Mouse (Mus musculus): ENCODE data around the gene Pak1ip1. TPM values are rescaled to one million over a fixed set of nuclear protein-coding genes. Genes with fewer than 3 reads are reported as not detected.

Gene Pak1ip1
- polyA plus RNA-seq, 1 experiment, result 60.2 TPM

DNA sequence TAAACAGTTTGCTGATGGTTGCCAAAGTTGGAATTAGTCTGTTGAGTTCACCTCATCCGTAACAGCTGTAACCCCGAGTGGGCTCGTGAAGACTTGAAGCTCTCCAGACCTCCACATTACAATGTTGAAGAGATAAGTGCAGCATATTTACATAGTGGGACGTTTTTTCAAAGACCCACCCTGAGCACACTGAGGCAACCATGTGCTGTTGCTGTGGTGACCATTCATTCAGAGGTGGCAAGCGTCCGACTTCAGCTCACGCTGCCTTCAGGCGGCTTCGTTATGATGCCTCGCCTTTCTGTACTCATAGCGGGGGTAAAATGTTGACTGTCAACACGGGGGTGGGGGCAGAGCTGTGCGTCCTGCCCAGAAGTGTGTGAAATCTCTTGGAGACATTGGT lies 21.3 kb downstream of the Pak1ip1 start:
- no peak for DNase-seq
- peaks cover 5% of the 10 kb centered on the region for H3K4me1 ChIP-seq (replicated peaks; ENCODE audit: control insufficient read depth, insufficient read depth, low read length)
- no peak overlapping the region for H3K4me3 ChIP-seq (ENCODE audit: control insufficient read depth, insufficient read depth, low read length)
- H3K27me3 ChIP-seq (ENCODE audit: control insufficient read depth, insufficient read depth, low read length), result no peaks in the 10 kb centered on the region
- peaks cover 12% of the 10 kb centered on the region for H3K36me3 ChIP-seq (ENCODE audit: control insufficient read depth, insufficient read depth, low read length)
- no peak overlapping the region for H3K27ac ChIP-seq (ENCODE audit: control insufficient read depth, insufficient read depth, low read length)
- 95% methylated on average over 13 of the region's 13 CpGs for WGBS
- no peak for TF ChIP-seq POLR2A (IDR thresholded peaks at IDR 0.05; ENCODE audit: control insufficient read depth, extremely low read depth, insufficient read depth, low read length, poor library complexity)

DNA sequence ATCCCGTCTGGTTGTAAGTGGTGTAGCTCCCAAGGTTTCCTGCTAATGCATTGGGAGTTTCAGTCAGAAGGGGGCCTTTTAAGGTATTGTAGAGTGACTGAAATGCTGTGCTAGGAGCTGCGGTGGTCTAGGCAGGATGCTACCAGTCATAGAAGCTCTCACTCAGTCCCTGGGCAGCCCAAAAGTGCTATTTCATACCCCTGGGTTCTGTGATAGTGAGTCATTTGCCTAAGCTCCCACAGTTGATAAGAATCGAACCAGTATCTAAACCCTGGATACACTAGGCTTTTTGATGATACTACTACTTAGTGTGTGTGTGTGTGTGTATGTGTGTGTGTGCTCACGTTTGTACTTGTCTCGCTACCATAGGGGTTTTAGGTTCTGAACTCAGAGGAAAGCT lies 29.3 kb downstream of the Pak1ip1 start:
- 91% methylated on average over 5 of the region's 5 CpGs for WGBS
- no peak for TF ChIP-seq POLR2A (IDR thresholded peaks at IDR 0.05; ENCODE audit: control insufficient read depth, extremely low read depth, insufficient read depth, low read length, poor library complexity)
- no peak for TF ChIP-seq CTCF (IDR thresholded peaks at IDR 0.05; ENCODE audit: borderline replicate concordance, control insufficient read depth, extremely low read depth, insufficient read depth, low read length, poor library complexity)
- H3K4me1 ChIP-seq (replicated peaks; ENCODE audit: control insufficient read depth, insufficient read depth, low read length), result no peaks in the 10 kb centered on the region
- H3K27ac ChIP-seq (ENCODE audit: control insufficient read depth, insufficient read depth, low read length), result no peak overlapping the region
- DNase-seq, result no peak
- no peaks in the 10 kb centered on the region for H3K36me3 ChIP-seq (ENCODE audit: control insufficient read depth, insufficient read depth, low read length)
- H3K27me3 ChIP-seq (ENCODE audit: control insufficient read depth, insufficient read depth, low read length), result no peaks in the 10 kb centered on the region
- no peak overlapping the region for H3K4me3 ChIP-seq (ENCODE audit: control insufficient read depth, insufficient read depth, low read length)

DNA sequence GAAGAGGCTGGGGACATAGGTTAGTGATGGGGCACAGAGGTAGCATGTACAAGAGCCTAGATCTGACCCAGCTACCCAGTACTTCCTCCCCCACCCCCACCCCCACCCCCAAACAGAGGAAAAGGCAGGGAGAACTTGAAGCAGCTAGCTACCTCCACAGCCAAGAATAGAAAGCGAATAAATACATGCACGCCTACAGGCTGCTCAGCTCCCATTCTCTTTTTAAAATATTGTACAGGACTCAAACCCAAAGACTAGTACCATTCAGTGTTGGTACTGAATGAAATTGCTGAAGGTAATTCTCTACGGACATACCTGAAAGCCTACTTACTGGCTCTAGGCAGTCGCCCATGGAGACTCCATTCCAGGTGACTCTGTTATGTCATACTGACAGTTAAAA lies 41.7 kb downstream of the Pak1ip1 start:
- Histone ChIP-seq H3K4me3 (ENCODE audit: control insufficient read depth, insufficient read depth, low read length) (no peak overlapping the region), H3K4me1 (replicated peaks; ENCODE audit: control insufficient read depth, insufficient read depth, low read length) (no peaks in the 10 kb centered on the region), H3K27me3 (ENCODE audit: control insufficient read depth, insufficient read depth, low read length) (no peaks in the 10 kb centered on the region), H3K36me3 (ENCODE audit: control insufficient read depth, insufficient read depth, low read length) (no peaks in the 10 kb centered on the region), H3K27ac (ENCODE audit: control insufficient read depth, insufficient read depth, low read length) (no peak overlapping the region)
- WGBS, result 83% methylated on average over 4 of the region's 4 CpGs
- TF ChIP-seq CTCF (IDR thresholded peaks at IDR 0.05; ENCODE audit: borderline replicate concordance, control insufficient read depth, extremely low read depth, insufficient read depth, low read length, poor library complexity) (no peak), POLR2A (IDR thresholded peaks at IDR 0.05; ENCODE audit: control insufficient read depth, extremely low read depth, insufficient read depth, low read length, poor library complexity) (no peak)
- no peak for DNase-seq

DNA sequence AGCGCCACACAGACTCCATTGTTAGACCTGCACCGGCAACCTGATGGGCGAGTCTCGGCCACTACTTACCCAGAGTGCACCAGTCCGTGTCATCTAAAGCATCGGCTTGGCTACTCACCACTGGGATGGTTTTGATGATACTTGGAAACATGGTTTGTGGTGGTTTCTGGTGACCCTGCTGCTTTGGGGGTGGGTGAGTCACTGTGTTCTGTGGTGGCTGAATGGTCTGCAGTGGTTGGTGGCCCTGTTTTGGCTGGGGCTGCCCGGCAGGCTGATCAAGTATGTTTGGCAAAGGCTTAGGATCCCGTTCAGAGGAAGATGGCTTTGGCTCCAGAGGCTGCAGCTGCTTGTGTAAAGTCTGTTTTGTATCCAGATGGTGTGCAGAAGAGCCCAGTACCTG lies 45.1 kb downstream of the Pak1ip1 start:
- H3K27ac ChIP-seq (ENCODE audit: control insufficient read depth, insufficient read depth, low read length), result no peak overlapping the region
- H3K36me3 ChIP-seq (ENCODE audit: control insufficient read depth, insufficient read depth, low read length), result no peaks in the 10 kb centered on the region
- H3K4me3 ChIP-seq (ENCODE audit: control insufficient read depth, insufficient read depth, low read length), result no peak overlapping the region
- no peaks in the 10 kb centered on the region for H3K4me1 ChIP-seq (replicated peaks; ENCODE audit: control insufficient read depth, insufficient read depth, low read length)
- H3K27me3 ChIP-seq (ENCODE audit: control insufficient read depth, insufficient read depth, low read length), result no peaks in the 10 kb centered on the region
- 94% methylated on average over 8 of the region's 8 CpGs for WGBS
- DNase-seq, result no peak
- TF ChIP-seq POLR2A (IDR thresholded peaks at IDR 0.05; ENCODE audit: control insufficient read depth, extremely low read depth, insufficient read depth, low read length, poor library complexity), result no peak
- no peak for TF ChIP-seq CTCF (IDR thresholded peaks at IDR 0.05; ENCODE audit: borderline replicate concordance, control insufficient read depth, extremely low read depth, insufficient read depth, low read length, poor library complexity)

DNA sequence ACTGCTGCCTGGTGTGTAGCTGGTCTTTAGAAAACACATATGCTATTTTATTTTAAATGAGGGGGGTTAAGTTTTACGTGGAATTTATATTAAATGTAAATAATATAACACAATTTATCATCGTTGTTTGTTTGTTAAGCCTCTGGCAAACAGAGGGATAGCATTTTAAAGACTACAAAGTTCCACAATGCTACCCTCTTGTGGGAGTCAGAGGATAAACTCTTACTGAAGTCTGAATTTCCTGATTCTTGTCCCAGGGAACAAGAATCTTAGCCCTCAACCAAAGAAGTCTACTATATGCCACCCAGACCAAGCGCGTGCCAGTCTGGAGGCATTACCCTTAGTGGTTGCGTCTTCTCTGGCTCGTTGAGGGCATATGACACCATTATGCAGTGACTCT lies 46.5 kb downstream of the Pak1ip1 start:
- Histone ChIP-seq H3K27me3 (ENCODE audit: control insufficient read depth, insufficient read depth, low read length) (no peaks in the 10 kb centered on the region), H3K27ac (ENCODE audit: control insufficient read depth, insufficient read depth, low read length) (no peak overlapping the region), H3K4me1 (replicated peaks; ENCODE audit: control insufficient read depth, insufficient read depth, low read length) (no peaks in the 10 kb centered on the region), H3K36me3 (ENCODE audit: control insufficient read depth, insufficient read depth, low read length) (no peaks in the 10 kb centered on the region), H3K4me3 (ENCODE audit: control insufficient read depth, insufficient read depth, low read length) (no peak overlapping the region)
- 85% methylated on average over 6 of the region's 6 CpGs for WGBS
- TF ChIP-seq POLR2A (IDR thresholded peaks at IDR 0.05; ENCODE audit: control insufficient read depth, extremely low read depth, insufficient read depth, low read length, poor library complexity) (no peak), CTCF (IDR thresholded peaks at IDR 0.05; ENCODE audit: borderline replicate concordance, control insufficient read depth, extremely low read depth, insufficient read depth, low read length, poor library complexity) (no peak)
- DNase-seq, result no peak

DNA sequence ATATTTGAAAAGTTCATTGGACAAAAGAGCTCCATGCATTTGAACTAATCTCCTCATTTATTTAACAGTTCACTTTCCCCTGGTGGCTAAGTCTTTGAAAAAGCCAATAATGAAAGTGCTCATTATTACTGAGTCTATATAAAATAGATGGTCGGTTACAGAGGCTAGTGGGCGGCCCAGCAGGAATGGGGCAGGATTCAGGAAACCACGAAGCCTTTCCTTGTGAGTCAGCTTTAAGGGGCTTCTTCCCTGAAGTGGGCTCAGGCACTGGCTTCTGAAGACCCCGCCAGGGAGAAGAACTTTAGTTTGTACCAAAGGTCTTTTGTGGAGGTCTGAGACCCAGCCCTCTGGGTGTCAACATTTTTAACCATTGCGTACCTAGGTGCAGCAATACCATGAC lies 51.1 kb downstream of the Pak1ip1 start:
- no peak overlapping the region for H3K27ac ChIP-seq (ENCODE audit: control insufficient read depth, insufficient read depth, low read length)
- TF ChIP-seq CTCF (IDR thresholded peaks at IDR 0.05; ENCODE audit: borderline replicate concordance, control insufficient read depth, extremely low read depth, insufficient read depth, low read length, poor library complexity), result no peak
- TF ChIP-seq POLR2A (IDR thresholded peaks at IDR 0.05; ENCODE audit: control insufficient read depth, extremely low read depth, insufficient read depth, low read length, poor library complexity), result no peak
- 79% methylated on average over 5 of the region's 5 CpGs for WGBS
- DNase-seq, result no peak
- no peak overlapping the region for H3K4me3 ChIP-seq (ENCODE audit: control insufficient read depth, insufficient read depth, low read length)
- no peaks in the 10 kb centered on the region for H3K36me3 ChIP-seq (ENCODE audit: control insufficient read depth, insufficient read depth, low read length)
- H3K4me1 ChIP-seq (replicated peaks; ENCODE audit: control insufficient read depth, insufficient read depth, low read length), result no peaks in the 10 kb centered on the region
- H3K27me3 ChIP-seq (ENCODE audit: control insufficient read depth, insufficient read depth, low read length), result no peaks in the 10 kb centered on the region

Other genes with a start within 250 kb of the Pak1ip1 start
- 1.2 TPM in 2 replicates for gene Gcnt2, start 141.3 kb upstream of the Pak1ip1 start, polyA plus RNA-seq (2012; rRNA removed)
- 126 and 138 TPM in 2 replicates for gene Tmem14c, start 15.3 kb downstream of the Pak1ip1 start, polyA plus RNA-seq (2012; rRNA removed)
- gene Mak, start 78.7 kb downstream of the Pak1ip1 start, polyA plus RNA-seq (2012; rRNA removed), result 0.10 and 0.13 TPM in 2 replicates
- 0.08 and 0.23 TPM in 2 replicates for gene Gcm2, start 110.0 kb downstream of the Pak1ip1 start, polyA plus RNA-seq (2012; rRNA removed)
- gene Sycp2l, start 113.3 kb downstream of the Pak1ip1 start, polyA plus RNA-seq (2012; rRNA removed), result 0.03 and 0.05 TPM in 2 replicates
- gene Elovl2, start 219.4 kb downstream of the Pak1ip1 start, polyA plus RNA-seq (2012; rRNA removed), result 0.16 and 0.31 TPM in 2 replicates
- 9.9 and 13.4 TPM in 2 replicates for gene Smim13, start 248.8 kb downstream of the Pak1ip1 start, polyA plus RNA-seq (2012; rRNA removed)